Mouse (Mus musculus) limb, embryonic 14.5 days (tissue): ENCODE data around the gene Gm20388. TPM values are rescaled to one million over a fixed set of nuclear protein-coding genes. Genes with fewer than 3 reads are reported as not detected.

Experiments
- ATAC-seq: fragments of 200-750 bp; cut with Nextera tagmentation; 2 replicates; pipeline ENCODE4 v1.8.0; 2017; ENCODE audit warnings: low read depth, moderate number of reproducible peaks, moderate TSS enrichment; ENCODE audit not compliant: low FRiP score
- DNase-seq: peaks from one replicate; pipeline ENCODE4 v3.0.0-alpha.2; 2015; ENCODE audit warnings: low spot score
- H3K27ac ChIP-seq: fragments of 300-500 bp; sonication (generic); replicated peaks from 2 replicates; pipeline ENCODE4 v1.5.1; 2014; ENCODE audit warnings: low read depth, mild to moderate bottlenecking, low read length, moderate library complexity, mixed read lengths
- H3K27me3 ChIP-seq: fragments of 300-500 bp; sonication (generic); 2 replicates; pipeline ENCODE4 v1.6.1; 2014; ENCODE audit warnings: low read length, mixed read lengths; ENCODE audit not compliant: control insufficient read depth, insufficient read depth
- H3K36me3 ChIP-seq: fragments of 300-500 bp; sonication (generic); 2 replicates; pipeline ENCODE4 v1.6.1; 2014; ENCODE audit warnings: mild to moderate bottlenecking, low read length, moderate library complexity, mixed read lengths; ENCODE audit not compliant: control insufficient read depth, insufficient read depth
- H3K4me1 ChIP-seq: fragments of 300-500 bp; sonication (generic); 2 replicates; pipeline ENCODE4 v1.6.1; 2014; ENCODE audit warnings: antibody characterized with exemption, low read length, mixed read lengths; ENCODE audit not compliant: control insufficient read depth, insufficient read depth
- H3K4me2 ChIP-seq: fragments of 300-500 bp; sonication (generic); replicated peaks from 2 replicates; pipeline ENCODE4 v1.6.1; 2014; ENCODE audit warnings: low read depth, mild to moderate bottlenecking, low read length, moderate library complexity; ENCODE audit not compliant: severe bottlenecking
- H3K4me3 ChIP-seq: fragments of 300-500 bp; sonication (generic); replicated peaks from 2 replicates; pipeline ENCODE4 v1.5.1; 2014; ENCODE audit warnings: low read length
- H3K9ac ChIP-seq: fragments of 300-500 bp; sonication (generic); 2 replicates; pipeline ENCODE4 v1.6.1; 2014; ENCODE audit warnings: mild to moderate bottlenecking, low read depth, low read length, moderate library complexity; ENCODE audit not compliant: severe bottlenecking
- H3K9me3 ChIP-seq: fragments of 300-500 bp; sonication (generic); 2 replicates; pipeline ENCODE4 v1.6.1; 2016; ENCODE audit warnings: low read length; ENCODE audit not compliant: control insufficient read depth
- POLR2A ChIP-seq: fragments of 200-500 bp; IDR thresholded peaks from 2 replicates; pipeline ENCODE4 v1.8.0; 2012; ENCODE audit warnings: inconsistent platforms, mild to moderate bottlenecking, moderate library complexity, borderline replicate concordance; ENCODE audit not compliant: insufficient read depth, insufficient read length; ENCODE audit errors: extremely low read depth
- WGBS: fragments of 180-500 bp; shearing (Covaris S2); extraction: QIAGEN DNeasy Blood & Tissue Kit; methylation state at CpG from one replicate; pipeline ENCODE4 v1.1.7; 2014; 5-methylcytosine and 5-hydroxymethylcytosine counted together
- polyA plus RNA-seq, 2 experiments: library from polyadenylated mRNA; depleted of rRNA in 1 of 2; stranded (reverse) in 1 of 2; unstranded in 1 of 2; fragments of >200 nt; fragmentation: Nextera tagmentation in 1 of 2; extraction: Ambion mirVana in 1 of 2; gene quantifications; 2 replicates each; pipeline versions ENCODE4 v1.2.1 to v1.2.3; 2012 to 2014

Gene Gm20388
- polyA plus RNA-seq, 2 experiments = 1.9 to 49.9 TPM

GRCm38 (mm10) chr8:122264243-122264642 is 2353.6 kb downstream of the Gm20388 start:
- ATAC-seq (no peak), DNase-seq (no peak)
- H3K36me3 ChIP-seq = peaks cover 10% of the 10 kb centered on the region; the same call in 1 of the 2 replicates
- no peaks in the 10 kb centered on the region; the same call in 1 of the 2 replicates for H3K27me3 ChIP-seq
- H3K9ac ChIP-seq = no peak overlapping the region
- H3K4me3 ChIP-seq = no peak overlapping the region
- peaks cover 6% of the 10 kb centered on the region for H3K4me1 ChIP-seq
- no peak overlapping the region for H3K4me2 ChIP-seq
- H3K27ac ChIP-seq = no peak overlapping the region
- no peaks in the 10 kb centered on the region for H3K9me3 ChIP-seq
- WGBS = 53% methylated on average over 9 of the region's 9 CpGs
- TF ChIP-seq POLR2A = no peak

GRCm38 (mm10) chr8:122265522-122265921 is 2354.9 kb downstream of the Gm20388 start:
- Histone ChIP-seq H3K4me1 (peaks cover 7% of the 10 kb centered on the region), H3K9ac (no peak overlapping the region)
- 69% methylated on average over 8 of the region's 8 CpGs for WGBS

GRCm38 (mm10) chr8:122266867-122267266 is 2356.2 kb downstream of the Gm20388 start:
- no peak overlapping the region for H3K4me2 ChIP-seq
- TF ChIP-seq POLR2A = no peak
- H3K27ac ChIP-seq = no peak overlapping the region
- 63% methylated on average over 13 of the region's 13 CpGs for WGBS
- no peaks in the 10 kb centered on the region for H3K9me3 ChIP-seq
- peaks cover 6% of the 10 kb centered on the region; the same call in 1 of the 2 replicates for H3K27me3 ChIP-seq
- ATAC-seq = no peak
- H3K36me3 ChIP-seq = peaks cover 7% of the 10 kb centered on the region; the same call in 1 of the 2 replicates
- H3K4me3 ChIP-seq = no peak overlapping the region
- H3K9ac ChIP-seq = no peak overlapping the region
- H3K4me1 ChIP-seq = peaks cover 7% of the 10 kb centered on the region
- no peak for DNase-seq

More at GRCm38 (mm10) chr8:122265522-122265921, 2354.9 kb downstream of the Gm20388 start:
- Histone ChIP-seq H3K4me3 (no peak overlapping the region), H3K36me3 (peaks cover 9% of the 10 kb centered on the region; the same call in 1 of the 2 replicates), H3K27ac (no peak overlapping the region), H3K4me2 (no peak overlapping the region), H3K9me3 (no peaks in the 10 kb centered on the region), H3K27me3 (peaks cover 6% of the 10 kb centered on the region; the same call in 1 of the 2 replicates)
- ATAC-seq (no peak), DNase-seq (no peak)
- TF ChIP-seq POLR2A = no peak

DNA sequence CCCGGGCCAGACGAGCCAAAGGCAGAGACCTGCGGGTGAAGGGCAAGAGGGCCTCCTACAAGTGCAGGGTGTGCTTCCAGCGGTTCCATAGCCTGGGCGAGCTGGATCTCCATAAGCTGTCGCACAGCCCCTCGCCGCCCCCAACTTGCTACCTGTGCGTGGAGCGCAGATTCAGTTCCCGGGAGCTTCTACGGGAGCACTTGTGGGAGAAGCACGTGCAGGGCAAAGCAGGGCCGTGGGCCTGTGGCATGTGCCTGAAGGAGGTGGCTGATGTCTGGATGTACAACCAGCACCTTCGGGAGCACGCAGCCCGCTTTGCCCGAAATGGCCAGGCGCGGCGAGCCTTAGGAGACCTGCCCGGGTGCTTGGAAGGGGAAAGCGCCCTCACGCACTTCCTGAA is 2358.2 kb downstream of the Gm20388 start:
- peak overlapping the region; percentile 69 for H3K4me2 ChIP-seq
- H3K9ac ChIP-seq = peak overlapping the region; percentile 52
- TF ChIP-seq POLR2A = no peak
- peaks cover 12% of the 10 kb centered on the region for H3K4me1 ChIP-seq
- H3K27me3 ChIP-seq = peaks cover 6% of the 10 kb centered on the region; the same call in 1 of the 2 replicates
- peak overlapping the region; percentile 35 for H3K4me3 ChIP-seq
- H3K27ac ChIP-seq = no peak overlapping the region
- no peak for ATAC-seq
- no peaks in the 10 kb centered on the region for H3K9me3 ChIP-seq
- 0 out of 2 replicates have a peak, but pooled peaks cover 7% of the 10 kb centered on the region for H3K36me3 ChIP-seq
- DNase-seq = no peak
- 63% methylated on average over 24 of the region's 24 CpGs for WGBS

DNA sequence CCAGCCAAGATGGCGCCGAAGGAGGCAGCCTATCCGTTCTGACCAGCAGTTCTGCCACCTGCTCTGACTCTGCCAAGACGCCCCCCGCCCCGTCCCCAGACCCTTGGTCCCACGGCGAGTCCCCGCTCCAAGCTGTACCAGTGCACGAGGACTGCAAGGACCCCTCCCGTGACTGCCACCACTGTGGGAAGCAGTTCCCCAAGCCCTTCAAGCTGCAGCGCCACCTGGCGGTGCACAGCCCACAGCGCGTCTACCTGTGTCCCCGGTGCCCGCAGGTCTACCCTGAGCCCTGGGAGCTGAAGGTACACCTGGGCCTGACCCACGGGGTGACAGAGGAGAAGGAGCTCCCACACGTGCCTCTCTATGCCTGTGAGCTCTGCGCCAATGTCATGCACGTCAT is 2358.8 kb downstream of the Gm20388 start:
- Histone ChIP-seq H3K36me3 (0 out of 2 replicates have a peak, but pooled peaks cover 7% of the 10 kb centered on the region), H3K4me1 (peaks cover 12% of the 10 kb centered on the region), H3K4me2 (peak overlapping the region; percentile 69), H3K27me3 (peaks cover 6% of the 10 kb centered on the region; the same call in 1 of the 2 replicates), H3K4me3 (peak overlapping the region; percentile 35), H3K9me3 (no peaks in the 10 kb centered on the region), H3K27ac (no peak overlapping the region), H3K9ac (peak overlapping the region; percentile 52)
- ATAC-seq (peak; percentile 52; the same call in 1 of the 2 replicates), DNase-seq (peak; percentile 63)
- WGBS = 6% methylated on average over 13 of the region's 21 CpGs
- no peak for TF ChIP-seq POLR2A
